Mouse (Mus musculus) duodenum, adult 2 months (tissue): ENCODE measurements around the gene Zfp518b. TPM values are rescaled to one million over a fixed set of nuclear protein-coding genes. Genes with fewer than 3 reads are reported as not detected.

ENCODE experiments used
- polyA plus RNA-seq: library from polyadenylated mRNA; depleted of rRNA; stranded (reverse); fragments of >200 nt; gene quantifications from 2 replicates; pipeline ENCODE4 v1.2.3, GENCODE M21; 2012; ENCODE audit warnings: low replicate concordance; rRNA removed

The Zfp518b gene
- 0.15 and 0.33 TPM in 2 replicates for polyA plus RNA-seq

DNA sequence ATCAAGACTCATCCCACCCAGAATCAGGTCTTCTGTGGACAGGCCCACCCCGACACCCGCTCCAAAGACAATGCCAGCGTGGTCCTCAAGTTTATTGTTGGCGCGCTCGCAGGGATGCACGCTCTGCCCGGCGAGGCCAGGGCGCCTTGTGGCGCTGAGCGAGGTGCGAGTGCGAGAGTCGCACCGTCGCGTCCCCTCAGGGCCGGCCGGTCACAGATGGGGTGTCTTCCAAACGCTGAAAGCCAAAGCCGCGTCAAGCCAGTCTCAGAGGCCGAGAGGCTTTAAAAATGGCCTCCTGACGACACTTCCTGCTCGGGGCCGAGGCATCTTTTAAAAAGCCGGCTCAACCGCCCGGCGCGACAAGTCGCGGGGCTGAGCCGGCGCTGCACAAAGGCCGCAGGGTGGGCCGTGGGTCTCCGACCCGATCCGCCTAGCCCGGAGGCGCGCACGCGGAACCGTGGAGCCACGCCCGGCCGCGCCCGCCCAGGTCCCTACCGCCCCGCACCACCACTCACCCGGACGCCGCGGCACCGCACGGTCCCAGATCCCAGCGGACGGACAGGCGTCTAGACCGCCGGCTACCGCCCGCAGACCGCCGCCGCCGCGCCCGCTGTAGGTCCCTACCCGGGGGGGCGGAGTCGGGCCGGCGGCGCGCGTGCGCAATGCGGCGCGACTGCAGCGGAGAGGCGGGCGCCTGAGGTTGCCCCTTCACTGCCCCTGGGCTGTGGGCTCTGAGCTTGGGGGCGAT is at the start of gene Zfp518b:
Gene Zfp518b, minus strand, starts transcription at position 663 of the 748 bp plus-strand sequence.

Other genes starting within 250 kb of the Zfp518b start
- gene Slc2a9, start 181.7 kb downstream of the Zfp518b start, polyA plus RNA-seq = 12.8 and 24.2 TPM in 2 replicates
- gene Wdr1, start 121.6 kb downstream of the Zfp518b start, polyA plus RNA-seq = 104 and 142 TPM in 2 replicates
- 0.05 and 0.07 TPM in 2 replicates for gene Clnk, start 192.0 kb upstream of the Zfp518b start, polyA plus RNA-seq